Mouse (Mus musculus) ES-E14 (cell line): ENCODE data around the gene Gimap3.

Experiments used
- CHD2 ChIP-seq: IDR thresholded peaks from 2 replicates; pipeline ENCODE4 v1.6.1; 2014; ENCODE audit warnings: mild to moderate bottlenecking, low read depth, low read length, inconsistent platforms
- MAFK ChIP-seq: IDR thresholded peaks from 2 replicates; pipeline ENCODE4 v1.6.1; 2014; ENCODE audit warnings: mild to moderate bottlenecking, low read depth, low read length, inconsistent platforms; ENCODE audit not compliant: insufficient read depth
- ZNF384 ChIP-seq: IDR thresholded peaks from 2 replicates; pipeline ENCODE4 v1.6.1; 2012; ENCODE audit warnings: low read depth, low read length, inconsistent platforms

DNA sequence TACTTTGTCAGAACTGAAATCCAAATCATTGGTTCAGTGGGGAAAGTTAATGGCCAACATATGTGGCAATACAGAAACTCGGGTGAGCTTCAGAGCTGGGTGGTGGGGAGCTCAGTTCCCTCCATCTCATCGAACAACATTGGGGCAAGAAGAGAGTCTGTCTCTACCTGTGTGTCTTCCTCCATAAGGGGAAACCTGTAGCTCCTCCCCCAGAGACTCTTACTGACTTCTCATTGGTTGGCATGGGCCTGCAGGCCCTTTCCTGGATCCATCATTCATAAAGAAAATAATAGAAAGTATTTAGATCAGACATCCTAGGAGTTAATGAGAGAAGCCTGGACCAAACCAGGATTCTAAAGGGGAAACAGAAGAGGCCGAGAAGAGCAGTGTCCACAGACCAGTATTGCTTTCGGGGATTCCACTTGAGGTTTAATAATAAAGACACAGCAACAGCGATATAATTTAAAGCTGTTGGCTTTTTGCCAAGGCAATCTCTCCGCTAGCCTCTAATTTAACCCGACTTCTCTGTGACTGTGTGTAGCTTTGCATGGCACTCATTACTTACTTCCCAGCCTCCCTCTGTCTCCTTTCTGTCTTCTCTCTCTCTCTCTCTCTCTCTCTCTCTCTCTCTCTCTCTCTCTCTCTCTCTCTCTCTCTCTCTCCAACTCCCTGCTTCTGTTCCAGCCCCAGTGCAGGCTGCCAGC is 6.9 kb downstream of the Gimap3 start:
- TF ChIP-seq CHD2 (no peak), MAFK (no peak), ZNF384 (no peak)
